Comparison of ENCODE assay signal across 29 mouse cellular contexts in the genomic region with DNA sequence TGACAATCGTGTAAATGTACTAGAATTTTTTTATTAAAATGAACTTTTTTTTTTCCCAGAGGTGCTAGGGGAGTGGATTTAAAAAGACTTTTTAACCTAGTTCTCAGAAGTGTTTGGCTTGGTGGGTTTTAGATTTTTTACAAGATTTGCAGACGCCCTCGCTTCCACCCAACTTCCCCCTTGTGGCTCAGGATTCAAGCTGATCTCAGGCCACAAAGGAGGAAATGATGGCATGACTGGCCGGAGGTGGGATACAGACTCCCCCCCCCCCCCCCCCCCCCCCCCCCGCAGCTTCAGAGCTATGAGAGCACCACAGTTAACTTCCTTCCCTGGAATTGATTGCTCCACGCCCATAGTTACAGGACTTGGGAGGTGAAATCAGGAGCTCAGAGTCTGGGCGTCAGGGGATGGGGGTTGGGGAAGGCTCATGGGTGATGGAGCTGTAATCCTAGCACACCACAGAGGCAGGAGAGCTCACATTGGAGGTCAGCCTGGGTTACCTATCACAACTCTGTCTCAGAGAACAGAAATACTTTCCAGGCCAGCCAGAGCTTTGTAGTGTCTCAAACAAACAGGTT. TPM values are rescaled to one million over a fixed set of nuclear protein-coding genes. Genes with fewer than 3 reads are reported as not detected.
DNase-seq lines count a peak whose midpoint lies in the region; ATAC-seq and TF ChIP-seq lines count a peak whose summit lies in the region.
"Had no signal": no experiment of that assay in that cellular context is flagged by ENCODE, and none has a peak within 500 bp of the region (broad histone marks: within the 10 kb centered on the region; RNA-seq: fewer than 3 reads in every experiment).

No protein-coding gene starts in this region.

- no peaks in the 10 kb centered on the region for H3K4me1 ChIP-seq in lung, embryonic 14.5 days (ENCODE audit: insufficient read depth)
- 0 out of 2 replicates have a peak, but pooled peaks cover 1% of the 10 kb centered on the region for H3K4me1 ChIP-seq in lung, postnatal 0 days (ENCODE audit: insufficient read depth, low read depth, low read length)
- no peaks in the 10 kb centered on the region for H3K4me1 ChIP-seq in hindbrain, embryonic 13.5 days (replicated peaks)
- no peaks in the 10 kb centered on the region; the same call in 1 of the 2 replicates for H3K4me1 ChIP-seq in hindbrain, embryonic 11.5 days (replicated peaks; ENCODE audit: control insufficient read depth, insufficient read depth, low read length)
- H3K4me1 ChIP-seq: embryonic facial prominence, embryonic 12.5 days; forebrain, embryonic 15.5 days; hindbrain, embryonic 12.5 days had no signal

- peaks cover 12% of the 10 kb centered on the region; the same call in 1 of the 2 replicates for H3K36me3 ChIP-seq in lung, embryonic 14.5 days (ENCODE audit: insufficient read depth)
- no peaks in the 10 kb centered on the region for H3K36me3 ChIP-seq in lung, postnatal 0 days (ENCODE audit: insufficient read depth, low read length)
- no peaks in the 10 kb centered on the region for H3K36me3 ChIP-seq in hindbrain, embryonic 13.5 days
- H3K36me3 ChIP-seq in hindbrain, embryonic 11.5 days (ENCODE audit: control insufficient read depth, insufficient read depth, low read length): no peaks in the 10 kb centered on the region
- H3K36me3 ChIP-seq: forebrain, embryonic 15.5 days; G1E; hindbrain, embryonic 12.5 days had no signal

- 68% methylated on average over 6 of the region's 7 CpGs for WGBS in lung, embryonic 14.5 days
- 52% methylated on average over 4 of the region's 7 CpGs for WGBS in lung, postnatal 0 days
- 75% methylated on average over 6 of the region's 7 CpGs for WGBS in hindbrain, embryonic 13.5 days
- 77% methylated on average over 5 of the region's 7 CpGs for WGBS in hindbrain, embryonic 11.5 days

- ATAC-seq in lung, embryonic 14.5 days (ENCODE audit: insufficient read depth): no peak
- ATAC-seq in lung, postnatal 0 days: no peak
- ATAC-seq in granulocyte monocyte progenitor cell, adult 5-6 weeks (replicated peaks; ENCODE audit: poor library complexity, severe bottlenecking): peak; percentile 81
- ATAC-seq in hindbrain, embryonic 13.5 days (ENCODE audit: low FRiP score): no peak
- no peak for ATAC-seq in hindbrain, embryonic 11.5 days (ENCODE audit: low FRiP score)
- ATAC-seq: activated CD4-positive, CD25-positive, alpha-beta regulatory T cell, adult 4 months; forebrain, embryonic 15.5 days; hindbrain, postnatal 0 days had no signal

- intact Hi-C loops in gastrocnemius, postnatal 36 days (cut with DNase I): no loop called here

- H3K9me3 ChIP-seq in lung, embryonic 14.5 days (ENCODE audit: low read depth, low read length): peaks cover 3% of the 10 kb centered on the region; the same call in 1 of the 2 replicates
- no peaks in the 10 kb centered on the region for H3K9me3 ChIP-seq in lung, postnatal 0 days (ENCODE audit: low read length)
- peaks cover 9% of the 10 kb centered on the region; the same call in 1 of the 2 replicates for H3K9me3 ChIP-seq in hindbrain, embryonic 13.5 days
- H3K9me3 ChIP-seq in hindbrain, embryonic 11.5 days (ENCODE audit: control insufficient read depth, low read length): no peaks in the 10 kb centered on the region
- H3K9me3 ChIP-seq: G1E had no signal

- no peaks in the 10 kb centered on the region for H3K27me3 ChIP-seq in lung, embryonic 14.5 days (ENCODE audit: insufficient read depth, low read length)
- H3K27me3 ChIP-seq in lung, postnatal 0 days (replicated peaks; ENCODE audit: insufficient read depth, low read length): no peaks in the 10 kb centered on the region
- H3K27me3 ChIP-seq in hindbrain, embryonic 13.5 days: no peaks in the 10 kb centered on the region
- H3K27me3 ChIP-seq in hindbrain, embryonic 11.5 days (ENCODE audit: control insufficient read depth, insufficient read depth, low read length): no peaks in the 10 kb centered on the region
- H3K27me3 ChIP-seq: embryonic facial prominence, embryonic 12.5 days; forebrain, embryonic 15.5 days; heart, embryonic 12.5 days had no signal

- H3K9ac ChIP-seq in lung, embryonic 14.5 days: no peak overlapping the region
- H3K9ac ChIP-seq in lung, postnatal 0 days (replicated peaks; ENCODE audit: low read depth): no peak overlapping the region
- no peak overlapping the region for H3K9ac ChIP-seq in hindbrain, embryonic 13.5 days
- no peak overlapping the region for H3K9ac ChIP-seq in hindbrain, embryonic 11.5 days (ENCODE audit: low read depth, low read length)
- H3K9ac ChIP-seq: embryonic facial prominence, embryonic 12.5 days; forebrain, embryonic 15.5 days; heart, embryonic 12.5 days; hindbrain, embryonic 12.5 days had no signal

- no peak overlapping the region for H3K27ac ChIP-seq in lung, embryonic 14.5 days (ENCODE audit: low read depth)
- no peak overlapping the region for H3K27ac ChIP-seq in lung, postnatal 0 days (ENCODE audit: low read length)
- H3K27ac ChIP-seq in hindbrain, embryonic 13.5 days: no peak overlapping the region
- no peak overlapping the region for H3K27ac ChIP-seq in hindbrain, embryonic 11.5 days (ENCODE audit: low read depth, low read length)
- H3K27ac ChIP-seq: embryonic facial prominence, embryonic 12.5 days; forebrain, embryonic 15.5 days; hindbrain, embryonic 12.5 days; hindbrain, postnatal 0 days had no signal

- H3K4me3 ChIP-seq in lung, embryonic 14.5 days (ENCODE audit: low read depth, low read length): no peak overlapping the region
- H3K4me3 ChIP-seq in lung, postnatal 0 days (ENCODE audit: low read depth, low read length): no peak overlapping the region
- no peak overlapping the region for H3K4me3 ChIP-seq in hindbrain, embryonic 13.5 days
- H3K4me3 ChIP-seq in hindbrain, embryonic 11.5 days (ENCODE audit: low read depth, low read length): no peak overlapping the region
- H3K4me3 ChIP-seq: embryonic facial prominence, embryonic 12.5 days; forebrain, embryonic 15.5 days; heart, embryonic 12.5 days; hindbrain, embryonic 12.5 days had no signal

- no peak for TF ChIP-seq CTCF in lung, embryonic 14.5 days (IDR thresholded peaks at IDR 0.05; ENCODE audit: low read depth)
- TF ChIP-seq CTCF in lung, postnatal 0 days (IDR thresholded peaks at IDR 0.05): no peak

- no peak overlapping the region for H3K4me2 ChIP-seq in lung, embryonic 14.5 days
- H3K4me2 ChIP-seq in lung, postnatal 0 days (replicated peaks; ENCODE audit: low read depth, low read length): no peak overlapping the region
- H3K4me2 ChIP-seq in hindbrain, embryonic 13.5 days: no peak overlapping the region
- no peak overlapping the region for H3K4me2 ChIP-seq in hindbrain, embryonic 11.5 days (replicated peaks; ENCODE audit: low read depth, low read length)
- H3K4me2 ChIP-seq: embryonic facial prominence, embryonic 12.5 days; forebrain, embryonic 15.5 days; heart, embryonic 12.5 days; hindbrain, embryonic 12.5 days had no signal

- peak; percentile 28 for DNase-seq in lung, embryonic 14.5 days
- DNase-seq in lung, postnatal 0 days (ENCODE audit: low spot score): no peak
- DNase-seq in R1 (ENCODE audit: low read depth, low spot score): peak; percentile 62
- DNase-seq in gastrocnemius, postnatal 36 days: no peak
- DNase-seq in hindbrain, embryonic 11.5 days (ENCODE audit: low spot score): no peak
- DNase-seq: adrenal gland, adult 2 months; adrenal gland, postnatal 36 days; cerebellum, adult 11 months; cerebellum, adult 8-10 months; cerebellum, postnatal 14 days had no signal

- TF ChIP-seq EP300 in lung, postnatal 0 days (IDR thresholded peaks at IDR 0.05): no peak

RNA-seq across cellular contexts. Expression of gene Gm10073, which starts 17.1 kb away (rescaled TPM):
- 10.1 and 11.4 TPM in 2 replicates for polyA plus RNA-seq in lung, embryonic 14.5 days (2014; fragmentation: Nextera tagmentation; extraction: Ambion mirVana)
- polyA plus RNA-seq in lung, postnatal 0 days (2015; fragmentation: Nextera tagmentation; extraction: Ambion mirVana): 8.0 and 9.0 TPM in 2 replicates
- total RNA-seq in granulocyte monocyte progenitor cell, adult 5-6 weeks (2014; fragmentation: Nextera tagmentation): 29.2 and 30.2 TPM in 2 replicates
- total RNA-seq in granulocyte monocyte progenitor cell, adult 5-6 weeks (2017): 8.2 and 10.8 TPM in 2 replicates
- 10 to 100 TPM; 77.3 to 89.2 TPM for total RNA-seq in gastrocnemius, postnatal 36 days (2021)
- polyA plus RNA-seq in hindbrain, embryonic 13.5 days (2015; fragmentation: Nextera tagmentation; extraction: Ambion mirVana): 6.1 and 9.5 TPM in 2 replicates
- 3.7 and 4.8 TPM in 2 replicates for polyA plus RNA-seq in hindbrain, embryonic 11.5 days (2014; fragmentation: Nextera tagmentation; extraction: Ambion mirVana)

RNA-seq across cellular contexts. Expression of gene Cdh3, which starts 45.5 kb away (rescaled TPM):
- 13.9 and 15.5 TPM in 2 replicates for polyA plus RNA-seq in lung, embryonic 14.5 days (2014; fragmentation: Nextera tagmentation; extraction: Ambion mirVana)
- 2.3 and 2.6 TPM in 2 replicates for polyA plus RNA-seq in lung, postnatal 0 days (2015; fragmentation: Nextera tagmentation; extraction: Ambion mirVana)
- not detected in 2 replicates for total RNA-seq in granulocyte monocyte progenitor cell, adult 5-6 weeks (2014; fragmentation: Nextera tagmentation)
- not detected in 2 replicates for total RNA-seq in granulocyte monocyte progenitor cell, adult 5-6 weeks (2017)
- total RNA-seq in gastrocnemius, postnatal 36 days (2021): under 1 TPM in 1 of 2 experiments, not detected in 1; 0.10 TPM
- 2.3 and 2.7 TPM in 2 replicates for polyA plus RNA-seq in hindbrain, embryonic 13.5 days (2015; fragmentation: Nextera tagmentation; extraction: Ambion mirVana)
- polyA plus RNA-seq in hindbrain, embryonic 11.5 days (2014; fragmentation: Nextera tagmentation; extraction: Ambion mirVana): 3.8 and 4.5 TPM in 2 replicates
- polyA plus RNA-seq: activated CD4-positive, CD25-positive, alpha-beta regulatory T cell, adult 4 months; G1E had no signal

RNA-seq across cellular contexts. Expression of gene Cdh1, which starts 47.0 kb away (rescaled TPM):
- 85.3 and 89.8 TPM in 2 replicates for polyA plus RNA-seq in lung, embryonic 14.5 days (2014; fragmentation: Nextera tagmentation; extraction: Ambion mirVana)
- 88.2 and 106 TPM in 2 replicates for polyA plus RNA-seq in lung, postnatal 0 days (2015; fragmentation: Nextera tagmentation; extraction: Ambion mirVana)
- 1.1 and 4.6 TPM in 2 replicates for total RNA-seq in granulocyte monocyte progenitor cell, adult 5-6 weeks (2014; fragmentation: Nextera tagmentation)
- 0.88 and 1.6 TPM in 2 replicates for total RNA-seq in granulocyte monocyte progenitor cell, adult 5-6 weeks (2017)
- under 1 TPM; 0.18 to 0.37 TPM for total RNA-seq in gastrocnemius, postnatal 36 days (2021)
- 1.7 and 2.3 TPM in 2 replicates for polyA plus RNA-seq in hindbrain, embryonic 13.5 days (2015; fragmentation: Nextera tagmentation; extraction: Ambion mirVana)
- polyA plus RNA-seq in hindbrain, embryonic 11.5 days (2014; fragmentation: Nextera tagmentation; extraction: Ambion mirVana): 6.0 and 6.7 TPM in 2 replicates
- total RNA-seq: adrenal gland, postnatal 36 days had no signal
- polyA plus RNA-seq: G1E had no signal

RNA-seq across cellular contexts. Expression of gene 6030452D12Rik, which starts 55.8 kb away (rescaled TPM):
- not detected in 2 replicates for polyA plus RNA-seq in lung, embryonic 14.5 days (2014; fragmentation: Nextera tagmentation; extraction: Ambion mirVana)
- not detected in 2 replicates for polyA plus RNA-seq in lung, postnatal 0 days (2015; fragmentation: Nextera tagmentation; extraction: Ambion mirVana)
- not detected in 2 replicates for total RNA-seq in granulocyte monocyte progenitor cell, adult 5-6 weeks (2014; fragmentation: Nextera tagmentation)
- not detected in 2 replicates for total RNA-seq in granulocyte monocyte progenitor cell, adult 5-6 weeks (2017)
- not detected for total RNA-seq in gastrocnemius, postnatal 36 days (2021)
- polyA plus RNA-seq in hindbrain, embryonic 13.5 days (2015; fragmentation: Nextera tagmentation; extraction: Ambion mirVana): not detected in 2 replicates
- polyA plus RNA-seq in hindbrain, embryonic 11.5 days (2014; fragmentation: Nextera tagmentation; extraction: Ambion mirVana): not detected in 2 replicates
- total RNA-seq: adrenal gland, adult 2 months; adrenal gland, postnatal 36 days; G1E; gastrocnemius, adult 8-10 months; gastrocnemius, postnatal 4 days; heart, adult 8-10 months; heart, postnatal 25 days; hindbrain, postnatal 0 days had no signal
- polyA plus RNA-seq: activated CD4-positive, CD25-positive, alpha-beta regulatory T cell, adult 4 months; adrenal gland, adult 2 months; brain, embryonic 14.5 days; C2C12; cortical plate, adult 2 months; embryonic facial prominence, embryonic 12.5 days; forebrain, embryonic 11.5 days; forebrain, embryonic 15.5 days; G1E; heart, embryonic 12.5 days; heart, embryonic 16.5 days; hindbrain, embryonic 12.5 days; hindbrain, postnatal 0 days; intestine, embryonic 14.5 days had no signal

Comparison
In these comparisons a context has a peak if more than half of its experiments do, and no peak if none do; other contexts are left out.
1. DNase-seq: peak in lung, embryonic 14.5 days (single experiment) and R1 (single experiment); none in lung, postnatal 0 days (single experiment), gastrocnemius, postnatal 36 days (0 of 2) and hindbrain, embryonic 11.5 days (single experiment).
2. RNA of gene Cdh1, which starts 47.0 kb away (polyA plus RNA-seq): 88.2 to 106 TPM in lung, postnatal 0 days and 85.3 to 89.8 TPM in lung, embryonic 14.5 days; 6.0 to 6.7 TPM in hindbrain, embryonic 11.5 days and 1.7 to 2.3 TPM in hindbrain, embryonic 13.5 days; every median in the first group is over 10 times any median in the second.